Mouse (Mus musculus): ENCODE results near the gene Ten1.

Gene Ten1

DNA sequence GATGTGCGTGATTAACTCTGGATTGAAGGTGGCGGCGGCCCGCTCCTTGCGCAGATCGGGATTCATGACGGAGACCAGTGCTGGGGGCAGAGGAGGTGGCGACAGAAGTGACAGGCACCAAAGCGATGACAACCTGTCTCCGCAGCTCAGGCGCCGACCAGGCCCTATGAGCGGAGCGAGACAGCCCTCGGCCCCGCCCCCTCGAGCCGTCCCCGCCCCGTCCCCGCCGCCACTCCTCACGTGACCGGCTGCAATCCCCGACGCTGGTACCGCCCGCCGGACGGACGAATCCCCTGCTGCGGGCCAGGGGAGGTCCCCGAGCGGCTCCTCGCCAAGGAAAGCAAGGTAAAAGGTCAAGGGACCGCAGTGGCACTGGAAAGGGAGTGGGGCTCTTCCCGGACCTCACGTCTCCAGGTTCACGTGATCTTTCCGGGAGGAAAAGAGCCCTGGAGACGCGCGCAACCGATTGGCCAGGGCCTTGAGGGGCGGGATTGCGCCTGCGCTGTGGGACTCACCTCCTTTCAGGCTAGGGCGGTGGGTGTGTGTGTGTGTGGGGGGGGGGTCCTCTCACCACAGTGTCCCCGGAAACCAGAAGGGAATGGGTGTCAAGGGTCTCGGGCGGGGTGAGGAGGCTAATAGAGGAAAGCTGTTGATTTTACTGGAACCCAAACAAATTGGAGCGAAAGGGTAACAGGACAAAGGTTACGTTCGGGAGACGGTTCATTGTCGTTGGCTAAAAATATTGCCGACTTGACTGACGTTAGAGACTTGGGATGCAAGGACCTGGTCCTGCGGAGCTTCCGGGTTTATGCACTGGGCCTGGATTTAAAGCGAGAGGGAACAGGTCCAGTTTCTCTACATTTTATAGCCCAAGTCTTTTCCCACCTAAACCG, at the start of gene Ten1, which contains the start of gene Acox1:
TSS of gene Ten1 (plus strand) at position 217 of the 893 bp plus-strand sequence.
TSS of gene Acox1 (minus strand) at position 407 of the 893 bp plus-strand sequence.
- ChIA-PET POLR2A (interaction anchor here (0.5 to 2.6 kb wide), 32 partner anchors 10 to 1081 kb away, joined by 3 to 17 read pairs (median 4); partner anchors contain the start of genes Mrpl38 (in 3 of the 4), Fbf1 (in 2 of the 4), Exoc7 (in 1 of the 4) and Galr2 (in 1 of the 4)), CTCF (interaction anchor here in 2 of 4 experiments (1.0 to 1.9 kb wide), 3 partner anchors 22 to 437 kb away, joined by 4 to 5 read pairs (median 5); no protein-coding TSS in a partner anchor)

GRCm38 (mm10) chr11:116149341-116149740, 49.3 kb upstream of the Ten1 start:
- ChIA-PET POLR2A (interaction anchor here (0.6 to 9.3 kb wide), 23 partner anchors 8 to 1465 kb away, joined by 3 to 75 read pairs (median 5); partner anchors contain the start of genes Mrpl38 (in 4 of the 4), Acox1 (in 1 of the 4), H3f3b (in 1 of the 4) and Ten1 (in 1 of the 4)), CTCF (interaction anchor here (0.5 to 2.9 kb wide), 12 partner anchors 10 to 219 kb away, joined by 3 to 18 read pairs (median 3); partner anchors contain the start of gene Mrpl38 (in 3 of the 4))

DNA sequence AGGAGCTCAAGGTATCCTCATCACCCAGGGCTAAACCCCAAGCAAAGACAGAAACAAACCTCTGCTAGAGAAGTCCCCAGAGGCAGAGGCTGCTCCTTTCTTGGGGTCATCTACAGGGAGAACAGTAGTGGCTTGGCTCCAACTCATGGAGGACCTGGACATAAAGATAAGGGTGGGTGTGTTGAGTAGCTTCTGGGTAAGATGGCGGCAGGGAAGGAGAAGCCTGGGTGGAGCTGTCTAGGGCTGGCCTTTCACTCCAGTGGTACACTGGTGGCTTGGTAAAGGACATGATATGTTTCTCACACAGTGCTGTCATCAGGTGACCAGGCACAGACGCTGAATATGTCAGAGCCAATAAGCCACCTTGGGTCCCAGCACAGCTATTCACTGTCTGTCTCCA, 47.7 kb upstream of the Ten1 start:
- ChIA-PET CTCF (interaction anchor here (0.5 to 2.9 kb wide), 8 partner anchors 9 to 441 kb away, joined by 3 to 18 read pairs (median 4); partner anchors contain the start of gene Mrpl38 (in 3 of the 4)), POLR2A (interaction anchor here in 2 of 4 experiments (0.8 to 4.0 kb wide), 9 partner anchors 8 to 126 kb away, joined by 3 to 24 read pairs (median 5); partner anchors contain the start of genes Mrpl38 (in 2 of the 2) and Trim65 (in 1 of the 2))

DNA sequence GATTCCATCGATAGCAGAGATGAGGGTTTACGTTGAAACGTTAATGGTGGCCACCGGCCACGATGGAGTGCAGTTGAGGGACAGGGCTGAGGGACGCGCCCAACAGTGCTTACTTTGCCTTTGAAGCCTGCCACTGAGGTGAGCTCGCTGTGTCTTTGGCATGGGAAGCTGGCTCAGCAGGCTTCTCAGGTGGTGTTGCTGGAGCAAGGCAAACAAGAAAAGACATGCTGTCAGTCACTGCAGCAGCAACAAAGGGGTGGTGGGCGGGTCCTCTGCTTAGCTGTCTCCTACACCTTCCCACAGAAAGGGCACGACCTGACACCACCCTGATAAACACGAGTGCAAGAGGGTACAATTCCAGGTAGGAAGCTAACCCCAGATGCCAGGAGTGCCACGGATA, 37.3 kb upstream of the Ten1 start:
- ChIA-PET POLR2A (interaction anchor here in 3 of 4 experiments (0.7 to 5.5 kb wide), 15 partner anchors 9 to 327 kb away, joined by 3 to 75 read pairs (median 6); partner anchors contain the start of genes Mrpl38 (in 2 of the 3), Acox1 (in 1 of the 3), Galk1 (in 1 of the 3) and Ten1 (in 1 of the 3)), CTCF (interaction anchor here in 3 of 4 experiments (0.5 to 2.2 kb wide), 6 partner anchors 9 to 56 kb away, joined by 3 to 17 read pairs (median 4); partner anchors contain the start of gene Mrpl38 (in 2 of the 3))

- CTCF ChIA-PET = interaction anchor here (0.5 to 2.2 kb wide), 11 partner anchors 10 to 441 kb away, joined by 3 to 17 read pairs (median 3); partner anchors contain the start of gene Mrpl38 (in 3 of the 4)
- POLR2A ChIA-PET = interaction anchor here in 3 of 4 experiments (0.5 to 5.5 kb wide), 31 partner anchors 8 to 1492 kb away, joined by 3 to 75 read pairs (median 4); partner anchors contain the start of genes Acox1 (in 2 of the 3), Mrpl38 (in 2 of the 3), Ten1 (in 2 of the 3) and Trim47 (in 1 of the 3)
These were observed 36.5 kb upstream of the Ten1 start for GRCm38 (mm10) chr11:116162146-116162545.

GRCm38 (mm10) chr11:116163002-116163401, 35.7 kb upstream of the Ten1 start:
- ChIA-PET POLR2A (interaction anchor here in 3 of 4 experiments (0.6 to 5.5 kb wide), 31 partner anchors 9 to 1492 kb away, joined by 3 to 75 read pairs (median 4); partner anchors contain the start of genes Acox1 (in 2 of the 3), Mrpl38 (in 2 of the 3), Ten1 (in 2 of the 3) and Trim47 (in 1 of the 3)), CTCF (interaction anchor here in 3 of 4 experiments (0.6 to 2.2 kb wide), 7 partner anchors 21 to 214 kb away, joined by 3 to 17 read pairs (median 4); partner anchors contain the start of gene Mrpl38 (in 2 of the 3))

DNA sequence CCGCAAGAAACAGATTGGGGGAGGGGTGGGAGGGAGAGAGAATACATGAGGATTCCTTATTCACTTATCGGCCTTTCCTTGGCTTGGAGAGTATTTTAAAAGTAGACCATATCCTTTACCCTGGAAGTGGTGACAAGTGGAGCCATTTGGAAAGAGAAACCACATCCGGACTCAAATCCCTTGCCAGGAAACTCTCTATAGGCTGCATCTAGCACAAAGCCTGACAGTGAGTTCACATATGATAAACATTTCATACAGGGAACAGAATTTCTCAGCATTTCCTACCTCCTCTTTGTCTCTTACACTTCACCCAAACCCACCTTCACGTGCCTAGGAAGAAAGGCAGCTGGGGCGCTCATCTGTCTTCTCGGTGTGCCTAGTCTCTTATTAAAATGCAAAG, 31.4 kb upstream of the Ten1 start:
- ChIA-PET CTCF (interaction anchor here in 1 of 4 experiments (1.0 to 2.5 kb wide), 3 partner anchors 19 to 143 kb away, joined by 3 to 7 read pairs (median 3); partner anchors contain the start of gene Mrpl38), POLR2A (interaction anchor here in 3 of 4 experiments (0.5 to 3.0 kb wide), 26 partner anchors 9 to 1682 kb away, joined by 3 to 19 read pairs (median 4); partner anchors contain the start of genes Mrpl38 (in 2 of the 3), Acox1 (in 1 of the 3), Birc5 (in 1 of the 3) and Exoc7 (in 1 of the 3))

DNA sequence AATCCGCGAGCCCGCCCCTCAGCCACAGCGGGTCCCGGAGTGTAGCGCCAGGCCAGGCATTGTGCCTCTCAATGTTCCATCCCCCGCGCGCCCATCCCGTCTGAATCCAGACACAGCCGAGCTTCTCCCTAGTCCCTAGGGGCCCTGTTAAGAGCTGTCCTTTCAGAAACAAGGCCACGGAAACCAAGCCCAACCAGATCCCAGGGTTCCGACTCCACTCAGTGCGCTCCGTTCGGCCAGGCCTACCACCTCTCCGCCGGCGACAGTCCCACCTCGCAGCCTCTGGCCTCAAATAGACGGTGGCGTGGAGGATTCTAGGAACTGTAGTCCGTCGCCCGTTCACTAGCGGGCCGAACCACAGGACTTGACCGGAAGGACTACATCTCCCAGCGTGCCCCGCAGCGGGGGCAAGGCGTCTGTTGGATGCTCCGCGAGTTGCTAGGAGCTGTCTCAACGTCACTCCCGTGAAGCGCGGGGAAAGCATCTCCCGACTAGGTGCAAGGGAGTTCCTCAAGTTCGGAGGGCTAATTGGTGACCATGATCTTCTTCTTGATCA, 30.7 kb upstream of the Ten1 start, which contains the start of gene Fbf1:
TSS of gene Fbf1 (minus strand) at position 283 of the 556 bp plus-strand sequence.
- POLR2A ChIA-PET = interaction anchor here in 3 of 4 experiments (0.6 to 3.0 kb wide), 39 partner anchors 9 to 654 kb away, joined by 3 to 19 read pairs (median 4); partner anchors contain the start of genes Mrpl38 (in 3 of the 3), Acox1 (in 2 of the 3), Ten1 (in 2 of the 3) and Exoc7 (in 1 of the 3)
- CTCF ChIA-PET = interaction anchor here (0.6 to 2.5 kb wide), 9 partner anchors 11 to 425 kb away, joined by 3 to 7 read pairs (median 4); partner anchors contain the start of gene Mrpl38 (in 2 of the 4)

DNA sequence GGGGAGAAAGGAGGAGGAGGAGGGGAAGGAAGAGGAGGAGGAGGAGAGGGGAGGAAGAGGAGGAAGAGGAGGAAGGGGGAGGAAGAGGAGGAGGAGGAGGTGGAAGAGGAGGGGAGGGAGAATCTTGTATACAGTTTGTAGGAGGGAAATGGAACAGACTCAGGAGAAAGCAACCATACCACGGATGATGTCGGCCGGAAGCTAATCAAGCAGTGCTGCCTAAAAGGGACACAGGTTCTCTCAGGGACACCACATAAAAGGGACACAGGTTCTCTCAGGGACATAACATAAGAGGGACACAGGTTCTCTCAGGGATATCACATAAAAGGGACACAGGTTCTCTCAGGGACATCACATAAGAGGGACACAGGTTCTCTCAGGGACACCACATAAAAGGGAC, 29.4 kb upstream of the Ten1 start:
- ChIA-PET POLR2A (interaction anchor here in 3 of 4 experiments (0.7 to 3.0 kb wide), 5 partner anchors 11 to 113 kb away, joined by 3 to 9 read pairs (median 5); partner anchors contain the start of genes Acox1 (in 1 of the 3) and Ten1 (in 1 of the 3)), CTCF (interaction anchor here in 1 of 4 experiments (1.2 kb wide), 1 partner anchor 12 kb away, joined by 4 read pairs; no protein-coding TSS in a partner anchor)

DNA sequence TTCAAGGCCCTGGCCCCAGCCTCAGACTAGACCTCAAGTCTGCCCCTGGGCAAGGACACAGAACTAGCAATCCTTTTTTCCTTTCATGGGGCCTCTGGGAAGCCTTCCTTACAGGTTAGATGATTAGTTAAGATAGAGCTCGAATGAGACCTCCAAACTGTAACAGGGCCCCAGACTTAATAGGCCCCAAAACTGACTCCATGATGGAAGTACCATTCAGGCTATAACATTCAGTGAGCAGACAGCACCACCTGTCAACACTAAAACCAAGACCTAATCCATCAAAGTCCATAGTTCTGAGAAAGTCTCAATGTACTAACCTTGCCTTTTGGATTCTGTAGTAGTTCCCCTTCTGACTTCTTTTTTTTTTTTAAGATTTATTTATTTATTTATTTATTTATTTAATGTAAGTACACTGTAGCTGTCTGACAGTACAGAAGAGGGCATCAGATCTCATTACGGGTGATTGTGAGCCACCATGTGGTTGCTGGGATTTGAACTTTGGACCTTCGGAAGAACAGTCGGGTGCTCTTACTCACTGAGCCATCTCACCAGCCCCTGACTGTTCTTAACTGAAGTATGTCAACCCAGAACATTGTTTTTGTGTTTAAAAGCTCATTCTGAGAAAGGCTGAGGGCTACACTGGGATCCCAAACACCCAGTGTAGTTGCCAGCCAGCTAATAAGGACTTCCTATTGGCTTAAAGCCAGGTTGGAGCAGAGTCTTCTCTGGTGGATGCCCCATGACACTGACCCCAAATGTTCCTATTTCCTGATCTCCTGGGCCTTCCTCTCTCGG, 28.5 kb upstream of the Ten1 start:
- ChIA-PET CTCF (interaction anchor here in 1 of 4 experiments (0.6 kb wide), 1 partner anchor 237 kb away, joined by 5 read pairs; the partner anchor contains the start of genes Recql5 and Sap30bp), POLR2A (interaction anchor here in 2 of 4 experiments (0.6 to 1.3 kb wide), 4 partner anchors 8 to 185 kb away, joined by 3 read pairs; no protein-coding TSS in a partner anchor)

- POLR2A ChIA-PET = interaction anchor here in 1 of 4 experiments (1.0 to 1.3 kb wide), 2 partner anchors 20 to 33 kb away, joined by 3 read pairs; partner anchors contain the start of gene Mrpl38
- CTCF ChIA-PET = no interaction called here
These were observed 26.7 kb upstream of the Ten1 start for GRCm38 (mm10) chr11:116171959-116172358.

DNA sequence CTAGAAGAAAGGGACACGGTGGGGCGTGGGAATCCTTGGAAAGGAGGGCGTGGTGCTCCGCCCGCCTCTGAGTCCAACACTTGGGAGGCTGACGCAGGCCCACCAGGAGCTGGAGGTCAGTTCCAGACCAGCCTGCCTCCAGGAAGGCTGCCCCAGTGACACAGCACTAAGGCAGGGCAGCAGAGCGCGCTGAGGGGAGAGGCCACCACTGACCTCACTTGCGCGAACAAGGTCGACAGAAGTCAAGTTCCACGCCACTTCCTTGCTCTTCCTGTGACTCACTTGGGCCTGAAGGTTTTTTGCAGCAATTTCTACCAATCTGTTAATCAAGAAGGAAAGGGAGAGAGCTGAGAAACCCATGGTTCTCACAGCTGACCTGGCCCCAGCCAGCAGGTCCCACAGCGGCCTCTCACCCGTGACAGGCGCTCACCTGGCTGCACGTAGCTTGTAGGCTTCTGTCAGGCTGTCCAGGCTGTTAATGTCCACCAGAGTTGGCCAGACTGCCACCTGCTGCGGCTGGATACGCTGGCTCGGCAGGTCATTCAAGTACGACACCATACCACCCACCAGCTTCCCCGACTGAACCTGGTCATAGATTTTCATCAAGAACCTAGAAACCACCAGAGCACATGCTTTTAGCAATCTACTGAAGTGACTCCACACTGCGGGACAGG, 23.7 kb upstream of the Ten1 start:
- POLR2A ChIA-PET = interaction anchor here in 2 of 4 experiments (0.6 to 2.6 kb wide), 9 partner anchors 11 to 274 kb away, joined by 3 to 13 read pairs (median 4); partner anchors contain the start of gene Mrpl38 (in 1 of the 2)

DNA sequence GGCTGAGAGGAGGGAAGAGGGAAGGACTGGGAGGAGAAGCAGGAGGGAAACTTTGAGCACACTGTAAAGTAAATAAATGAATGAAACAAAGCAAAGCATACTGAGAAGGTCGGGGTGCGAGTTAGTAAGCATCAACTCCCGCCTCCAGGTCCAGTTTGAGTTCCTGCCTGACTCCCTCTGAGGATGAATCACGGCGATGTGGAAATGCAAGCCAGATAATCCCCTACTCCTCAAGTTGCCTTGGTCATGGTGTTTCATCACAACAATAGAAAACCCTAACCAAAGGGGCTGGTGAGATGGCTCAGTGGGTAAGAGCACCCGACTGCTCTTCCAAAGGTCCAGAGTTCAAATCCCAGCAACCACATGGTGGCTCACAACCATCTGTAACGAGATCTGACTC, 22.6 kb upstream of the Ten1 start:
- CTCF ChIA-PET = no interaction called here
- POLR2A ChIA-PET = interaction anchor here in 3 of 4 experiments (0.7 to 1.2 kb wide), 3 partner anchors 8 to 66 kb away, joined by 3 to 4 read pairs (median 3); partner anchors contain the start of gene Fbf1 (in 1 of the 3)

More for the DNA sequence above, 23.7 kb upstream of the Ten1 start:
- CTCF ChIA-PET = interaction anchor here in 1 of 4 experiments (0.8 kb wide), 1 partner anchor 235 kb away, joined by 4 read pairs; no protein-coding TSS in a partner anchor

GRCm38 (mm10) chr11:116178411-116179121, 20.1 kb upstream of the Ten1 start:
- CTCF ChIA-PET = no interaction called here
- POLR2A ChIA-PET = interaction anchor here in 3 of 4 experiments (0.8 to 2.2 kb wide), 5 partner anchors 8 to 207 kb away, joined by 3 to 8 read pairs (median 3); partner anchors contain the start of genes Fbf1 (in 1 of the 3) and Mrpl38 (in 1 of the 3)

Data from embryonic stem cell, embryonic (primary cell).